Mouse (Mus musculus): ENCODE measurements around the gene Lrrc36. TPM values are rescaled to one million over a fixed set of nuclear protein-coding genes. Genes with fewer than 3 reads are reported as not detected.

Gene Lrrc36
- polyA plus RNA-seq, 1 experiment from 2014 or later, result 1.2 TPM

DNA sequence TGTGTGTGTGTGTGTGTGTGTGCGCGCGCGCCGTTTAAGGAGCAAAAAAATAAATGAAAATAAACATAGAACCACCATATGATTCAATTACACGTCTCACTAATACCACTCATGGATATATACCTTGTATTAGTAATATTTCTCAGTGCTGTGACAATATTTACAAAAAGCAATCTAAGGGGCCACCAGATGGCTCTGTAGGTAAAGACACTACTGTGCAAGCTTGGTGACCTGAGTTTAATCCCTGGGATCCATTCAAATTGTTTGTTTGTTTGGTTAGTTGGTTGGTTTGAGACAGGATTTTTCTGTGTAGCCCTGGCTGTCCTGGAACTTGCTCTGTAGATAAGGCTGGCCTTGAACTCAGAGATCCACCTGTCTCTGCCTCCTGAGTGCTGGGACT, 3.4 kb upstream of the Lrrc36 start:
- 94% methylated on average over 6 of the region's 6 CpGs for WGBS
- Histone ChIP-seq H3K4me2 (ENCODE audit: low read depth, low read length, severe bottlenecking) (no peak overlapping the region), H3K9ac (ENCODE audit: low read length) (no peak overlapping the region), H3K36me3 (ENCODE audit: control insufficient read depth, insufficient read depth, low read length) (no peaks in the 10 kb centered on the region), H3K4me3 (ENCODE audit: low read depth, low read length) (no peak overlapping the region), H3K27me3 (ENCODE audit: control insufficient read depth, insufficient read depth, low read length) (peaks cover 7% of the 10 kb centered on the region; the same call in 1 of the 2 replicates), H3K4me1 (replicated peaks; ENCODE audit: control insufficient read depth, insufficient read depth, low read length) (peaks cover 3% of the 10 kb centered on the region; the same call in 1 of the 2 replicates), H3K27ac (ENCODE audit: low read depth, low read length) (no peak overlapping the region), H3K9me3 (ENCODE audit: control insufficient read depth, low read length) (no peaks in the 10 kb centered on the region)
- DNase-seq (ENCODE audit: low spot score) (no peak), ATAC-seq (replicated peaks; ENCODE audit: low FRiP score) (no peak)

DNA sequence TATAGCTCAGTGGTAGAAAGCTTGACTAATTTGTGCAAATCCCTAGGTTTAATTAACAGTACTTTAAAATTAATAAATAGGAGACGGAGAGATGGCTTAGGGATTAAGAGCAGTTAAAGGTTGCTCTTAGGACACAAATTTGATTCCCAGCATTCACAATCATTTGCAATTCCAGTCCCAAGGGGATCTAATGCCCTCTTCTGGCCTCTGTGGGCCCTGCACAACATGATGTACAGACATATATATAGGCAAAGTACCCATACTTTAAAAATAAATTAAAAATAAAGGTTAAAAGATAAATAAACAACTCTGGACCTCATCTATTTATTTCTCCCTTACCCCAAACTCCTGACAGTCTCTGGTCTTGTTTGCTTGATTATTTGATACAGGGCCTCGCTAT, 5.6 kb downstream of the Lrrc36 start:
- no peak overlapping the region for H3K4me3 ChIP-seq (ENCODE audit: low read depth, low read length)
- DNase-seq (ENCODE audit: low spot score) (no peak), ATAC-seq (replicated peaks; ENCODE audit: low FRiP score) (no peak)
- no peaks in the 10 kb centered on the region for H3K36me3 ChIP-seq (ENCODE audit: control insufficient read depth, insufficient read depth, low read length)
- H3K4me2 ChIP-seq (ENCODE audit: low read depth, low read length, severe bottlenecking), result no peak overlapping the region
- no peak overlapping the region for H3K27ac ChIP-seq (ENCODE audit: low read depth, low read length)
- H3K4me1 ChIP-seq (replicated peaks; ENCODE audit: control insufficient read depth, insufficient read depth, low read length), result no peaks in the 10 kb centered on the region
- H3K9me3 ChIP-seq (ENCODE audit: control insufficient read depth, low read length), result no peaks in the 10 kb centered on the region; the same call in 1 of the 2 replicates
- H3K9ac ChIP-seq (ENCODE audit: low read length), result no peak overlapping the region
- no peaks in the 10 kb centered on the region; the same call in 1 of the 2 replicates for H3K27me3 ChIP-seq (ENCODE audit: control insufficient read depth, insufficient read depth, low read length)
- WGBS, result 81% methylated on average over 2 of the region's 2 CpGs

DNA sequence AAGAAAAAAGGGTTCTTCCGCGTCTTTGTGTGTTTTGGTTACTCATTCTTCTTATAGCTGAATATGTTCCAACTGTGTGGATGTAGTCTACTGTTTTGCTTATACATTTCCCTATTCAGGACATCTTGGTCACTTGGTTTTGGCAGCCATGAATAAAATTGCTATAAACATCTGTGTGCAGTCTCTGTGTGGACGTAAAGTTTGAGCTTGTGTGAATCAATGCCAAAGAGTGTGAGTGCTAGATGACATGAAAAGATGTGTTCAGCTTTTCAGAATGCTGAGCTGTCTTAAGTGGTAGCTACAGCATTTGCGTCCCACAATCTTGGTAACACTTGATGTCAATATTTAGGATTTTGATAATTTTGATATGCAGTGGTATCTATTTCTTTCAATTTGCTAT, 6.4 kb downstream of the Lrrc36 start:
- H3K4me1 ChIP-seq (replicated peaks; ENCODE audit: control insufficient read depth, insufficient read depth, low read length), result no peaks in the 10 kb centered on the region
- no peak for DNase-seq (ENCODE audit: low spot score)
- no peak overlapping the region for H3K4me3 ChIP-seq (ENCODE audit: low read depth, low read length)
- WGBS, result 89% methylated on average over 4 of the region's 4 CpGs
- H3K36me3 ChIP-seq (ENCODE audit: control insufficient read depth, insufficient read depth, low read length), result no peaks in the 10 kb centered on the region
- H3K9ac ChIP-seq (ENCODE audit: low read length), result no peak overlapping the region
- no peak overlapping the region for H3K27ac ChIP-seq (ENCODE audit: low read depth, low read length)
- no peaks in the 10 kb centered on the region for H3K27me3 ChIP-seq (ENCODE audit: control insufficient read depth, insufficient read depth, low read length)
- ATAC-seq (replicated peaks; ENCODE audit: low FRiP score), result no peak
- no peaks in the 10 kb centered on the region; the same call in 1 of the 2 replicates for H3K9me3 ChIP-seq (ENCODE audit: control insufficient read depth, low read length)
- no peak overlapping the region for H3K4me2 ChIP-seq (ENCODE audit: low read depth, low read length, severe bottlenecking)

DNA sequence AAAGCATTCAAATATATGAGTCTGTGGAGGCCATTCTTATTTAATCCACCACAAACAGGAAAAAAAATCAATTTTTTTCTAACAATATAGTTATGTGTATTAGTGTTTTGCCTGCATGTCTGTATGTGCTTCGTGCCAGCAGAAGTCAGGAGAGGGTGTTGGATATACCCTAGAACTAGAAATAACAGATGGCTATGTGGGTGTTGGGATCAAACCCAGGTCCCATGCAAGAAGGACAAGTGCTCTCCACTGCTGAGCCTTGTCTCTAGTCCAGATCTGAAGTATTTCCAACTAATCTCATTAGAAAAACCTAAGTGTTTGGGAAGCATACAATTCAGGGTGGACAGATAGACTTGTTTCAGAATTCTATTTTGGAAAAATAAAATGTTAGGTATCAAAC, 8.6 kb downstream of the Lrrc36 start:
- ATAC-seq (replicated peaks; ENCODE audit: low FRiP score), result no peak
- Histone ChIP-seq H3K4me2 (ENCODE audit: low read depth, low read length, severe bottlenecking) (no peak overlapping the region), H3K27ac (ENCODE audit: low read depth, low read length) (no peak overlapping the region), H3K4me3 (ENCODE audit: low read depth, low read length) (no peak overlapping the region), H3K4me1 (replicated peaks; ENCODE audit: control insufficient read depth, insufficient read depth, low read length) (no peaks in the 10 kb centered on the region), H3K9me3 (ENCODE audit: control insufficient read depth, low read length) (no peaks in the 10 kb centered on the region; the same call in 1 of the 2 replicates), H3K27me3 (ENCODE audit: control insufficient read depth, insufficient read depth, low read length) (no peaks in the 10 kb centered on the region), H3K36me3 (ENCODE audit: control insufficient read depth, insufficient read depth, low read length) (no peaks in the 10 kb centered on the region), H3K9ac (ENCODE audit: low read length) (no peak overlapping the region)
- 70% methylated on average over 1 of the region's 1 CpGs for WGBS
- no peak for DNase-seq (ENCODE audit: low spot score)

DNA sequence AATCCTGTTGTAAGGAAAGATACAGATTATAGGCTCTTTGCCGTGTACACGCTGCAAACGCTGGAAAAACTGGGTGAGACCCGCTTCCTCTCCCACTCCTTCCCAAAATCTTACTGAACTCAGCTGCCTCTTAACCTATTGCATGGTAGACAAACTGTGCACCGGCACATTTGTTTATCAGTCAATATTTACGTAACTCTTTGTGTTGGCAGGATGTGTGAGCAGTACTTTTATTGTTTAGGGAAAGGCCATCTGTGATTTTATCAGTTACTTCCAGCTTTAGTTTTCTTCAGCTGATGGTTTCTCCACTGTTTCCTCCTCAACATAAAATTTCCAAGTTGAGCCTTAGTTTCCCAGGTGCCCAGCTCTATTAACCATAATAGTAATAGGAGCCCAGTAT, 13.5 kb downstream of the Lrrc36 start:
- ATAC-seq (replicated peaks; ENCODE audit: low FRiP score) (no peak), DNase-seq (ENCODE audit: low spot score) (no peak)
- Histone ChIP-seq H3K27me3 (ENCODE audit: control insufficient read depth, insufficient read depth, low read length) (no peaks in the 10 kb centered on the region), H3K9me3 (ENCODE audit: control insufficient read depth, low read length) (no peaks in the 10 kb centered on the region), H3K4me1 (replicated peaks; ENCODE audit: control insufficient read depth, insufficient read depth, low read length) (no peaks in the 10 kb centered on the region), H3K9ac (ENCODE audit: low read length) (no peak overlapping the region), H3K36me3 (ENCODE audit: control insufficient read depth, insufficient read depth, low read length) (no peaks in the 10 kb centered on the region), H3K4me3 (ENCODE audit: low read depth, low read length) (no peak overlapping the region), H3K27ac (ENCODE audit: low read depth, low read length) (no peak overlapping the region), H3K4me2 (ENCODE audit: low read depth, low read length, severe bottlenecking) (no peak overlapping the region)
- WGBS, result 87% methylated on average over 6 of the region's 6 CpGs

DNA sequence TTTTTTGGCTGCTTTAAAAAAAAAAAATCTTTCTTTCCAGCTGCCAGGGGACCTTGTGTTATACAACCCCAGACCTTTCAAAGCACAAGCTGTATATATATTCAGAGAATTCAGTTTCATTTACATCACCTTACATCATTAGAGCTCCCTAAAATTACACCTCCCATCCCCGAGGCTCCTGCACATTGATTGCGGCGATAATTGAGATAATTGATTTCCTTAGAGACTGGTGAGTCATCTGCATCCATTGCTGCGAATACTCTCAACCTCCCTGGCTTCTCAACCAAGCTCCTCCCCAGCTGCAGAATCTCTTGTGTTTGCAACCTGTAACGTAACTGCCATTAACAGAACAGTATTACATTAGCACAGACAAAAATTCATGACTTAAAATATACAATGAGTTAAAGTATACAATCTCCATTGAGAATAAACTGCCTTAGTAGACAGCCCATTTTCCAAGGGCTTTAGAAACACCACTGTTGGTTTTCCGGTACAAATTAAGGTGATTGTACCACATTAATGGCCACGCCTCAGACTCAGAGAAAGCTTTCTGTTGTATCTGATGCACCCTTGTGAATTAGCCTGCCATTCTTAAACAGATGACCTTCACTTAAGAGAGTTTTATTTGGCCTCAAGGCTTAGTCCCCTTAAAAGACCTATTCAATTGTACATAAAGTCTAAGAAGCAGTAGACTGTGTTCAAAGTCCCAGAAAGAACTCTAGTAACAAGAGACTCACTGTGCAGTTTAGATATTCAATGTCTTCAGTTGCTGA, 18.6 kb downstream of the Lrrc36 start:
- no peak for ATAC-seq (replicated peaks; ENCODE audit: low FRiP score)
- DNase-seq (ENCODE audit: low spot score), result no peak
- no peak overlapping the region for H3K27ac ChIP-seq (ENCODE audit: low read depth, low read length)
- H3K36me3 ChIP-seq (ENCODE audit: control insufficient read depth, insufficient read depth, low read length), result no peaks in the 10 kb centered on the region
- H3K4me1 ChIP-seq (replicated peaks; ENCODE audit: control insufficient read depth, insufficient read depth, low read length), result no peaks in the 10 kb centered on the region; the same call in 1 of the 2 replicates
- H3K9me3 ChIP-seq (ENCODE audit: control insufficient read depth, low read length), result no peaks in the 10 kb centered on the region
- no peak overlapping the region for H3K4me3 ChIP-seq (ENCODE audit: low read depth, low read length)
- H3K4me2 ChIP-seq (ENCODE audit: low read depth, low read length, severe bottlenecking), result no peak overlapping the region
- H3K27me3 ChIP-seq (ENCODE audit: control insufficient read depth, insufficient read depth, low read length), result no peaks in the 10 kb centered on the region
- WGBS, result 61% methylated on average over 7 of the region's 7 CpGs
- no peak overlapping the region for H3K9ac ChIP-seq (ENCODE audit: low read length)

DNA sequence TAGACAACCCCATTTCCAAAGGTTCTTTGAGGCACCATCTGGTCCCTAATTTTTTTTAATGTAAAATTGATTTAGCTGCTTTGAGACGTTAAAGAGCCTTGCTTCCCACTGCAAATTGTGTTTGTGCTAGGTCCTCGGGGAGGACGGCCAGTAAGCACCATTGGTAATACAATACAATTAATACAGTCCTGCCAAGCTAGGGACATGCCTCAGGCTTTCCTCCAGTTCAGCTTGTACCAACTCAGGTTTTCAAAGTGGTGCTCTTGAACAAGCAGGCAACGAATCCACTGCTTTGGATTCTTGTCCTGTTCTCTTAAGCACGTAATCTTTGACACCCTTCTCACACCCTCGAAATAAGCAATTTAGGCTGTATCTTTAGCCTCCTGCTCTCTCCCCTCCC, 19.6 kb downstream of the Lrrc36 start:
- Histone ChIP-seq H3K36me3 (ENCODE audit: control insufficient read depth, insufficient read depth, low read length) (no peaks in the 10 kb centered on the region), H3K4me1 (replicated peaks; ENCODE audit: control insufficient read depth, insufficient read depth, low read length) (no peaks in the 10 kb centered on the region; the same call in 1 of the 2 replicates), H3K4me3 (ENCODE audit: low read depth, low read length) (no peak overlapping the region), H3K4me2 (ENCODE audit: low read depth, low read length, severe bottlenecking) (no peak overlapping the region), H3K27me3 (ENCODE audit: control insufficient read depth, insufficient read depth, low read length) (no peaks in the 10 kb centered on the region), H3K9me3 (ENCODE audit: control insufficient read depth, low read length) (no peaks in the 10 kb centered on the region), H3K27ac (ENCODE audit: low read depth, low read length) (no peak overlapping the region), H3K9ac (ENCODE audit: low read length) (no peak overlapping the region)
- ATAC-seq (replicated peaks; ENCODE audit: low FRiP score) (no peak), DNase-seq (ENCODE audit: low spot score) (no peak)
- WGBS, result 65% methylated on average over 6 of the region's 6 CpGs

DNA sequence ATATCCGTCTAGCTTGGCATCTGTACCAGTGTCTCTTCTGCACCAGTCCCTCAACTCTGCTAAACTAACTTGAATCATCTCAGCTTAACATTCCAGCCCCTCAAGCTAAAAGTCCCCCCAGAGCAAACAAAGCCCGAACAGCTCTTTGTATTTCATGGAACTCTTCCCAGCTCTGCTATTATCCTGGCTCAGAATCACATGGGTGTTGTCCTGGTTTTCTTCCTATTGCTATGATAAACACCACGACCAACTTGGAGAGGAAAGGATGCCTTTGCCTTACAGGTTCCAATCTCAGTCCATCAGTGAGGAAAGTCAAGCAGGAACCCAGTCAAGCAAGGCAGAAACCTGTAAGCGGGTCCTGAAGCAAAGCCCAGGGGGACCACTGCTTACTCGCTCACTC, 20.1 kb downstream of the Lrrc36 start:
- Histone ChIP-seq H3K9ac (ENCODE audit: low read length) (no peak overlapping the region), H3K9me3 (ENCODE audit: control insufficient read depth, low read length) (no peaks in the 10 kb centered on the region), H3K27me3 (ENCODE audit: control insufficient read depth, insufficient read depth, low read length) (no peaks in the 10 kb centered on the region), H3K4me3 (ENCODE audit: low read depth, low read length) (no peak overlapping the region), H3K36me3 (ENCODE audit: control insufficient read depth, insufficient read depth, low read length) (no peaks in the 10 kb centered on the region), H3K27ac (ENCODE audit: low read depth, low read length) (no peak overlapping the region), H3K4me2 (ENCODE audit: low read depth, low read length, severe bottlenecking) (no peak overlapping the region), H3K4me1 (replicated peaks; ENCODE audit: control insufficient read depth, insufficient read depth, low read length) (no peaks in the 10 kb centered on the region; the same call in 1 of the 2 replicates)
- WGBS, result 54% methylated on average over 5 of the region's 5 CpGs
- ATAC-seq (replicated peaks; ENCODE audit: low FRiP score), result no peak
- no peak for DNase-seq (ENCODE audit: low spot score)

DNA sequence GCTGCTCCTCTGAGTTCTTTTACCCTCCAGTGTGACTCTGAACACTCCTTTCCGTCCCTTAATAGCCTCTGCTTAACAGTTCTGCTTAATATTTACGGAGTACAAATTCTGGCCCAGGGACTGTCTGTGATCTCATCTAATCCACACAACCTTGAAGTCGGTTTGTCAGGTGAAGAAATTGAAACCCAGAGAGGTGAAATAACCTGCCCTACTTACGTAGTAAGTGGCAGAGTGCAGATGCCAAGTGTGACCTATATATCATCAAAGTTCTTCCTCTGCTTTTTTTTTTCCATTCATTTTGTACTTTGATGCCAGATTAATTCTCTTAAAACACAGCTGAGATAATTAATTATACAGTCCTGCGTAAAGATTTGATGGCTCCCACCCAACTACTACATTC, 20.8 kb downstream of the Lrrc36 start:
- Histone ChIP-seq H3K27ac (ENCODE audit: low read depth, low read length) (no peak overlapping the region), H3K36me3 (ENCODE audit: control insufficient read depth, insufficient read depth, low read length) (no peaks in the 10 kb centered on the region), H3K9me3 (ENCODE audit: control insufficient read depth, low read length) (no peaks in the 10 kb centered on the region), H3K4me1 (replicated peaks; ENCODE audit: control insufficient read depth, insufficient read depth, low read length) (no peaks in the 10 kb centered on the region; the same call in 1 of the 2 replicates), H3K27me3 (ENCODE audit: control insufficient read depth, insufficient read depth, low read length) (no peaks in the 10 kb centered on the region), H3K4me3 (ENCODE audit: low read depth, low read length) (no peak overlapping the region), H3K4me2 (ENCODE audit: low read depth, low read length, severe bottlenecking) (no peak overlapping the region), H3K9ac (ENCODE audit: low read length) (no peak overlapping the region)
- no peak for ATAC-seq (replicated peaks; ENCODE audit: low FRiP score)
- no peak for DNase-seq (ENCODE audit: low spot score)
- 83% methylated on average over 5 of the region's 5 CpGs for WGBS
